Mouse (Mus musculus) G1E (cell line): ENCODE measurements around the gene Hfe.

Source experiments
- CTCF ChIP-seq: IDR thresholded peaks from 2 replicates; pipeline ENCODE4 v1.5.1; 2012; ENCODE audit warnings: low read depth, low read length, inconsistent platforms, mixed read lengths
- GATA1 ChIP-seq: IDR thresholded peaks from 2 replicates; pipeline ENCODE4 v1.6.1; 2012; ENCODE audit warnings: borderline replicate concordance, low read length, inconsistent platforms, mixed read lengths
- GATA2 ChIP-seq: IDR thresholded peaks from 2 replicates; pipeline ENCODE4 v1.6.1; 2012; ENCODE audit warnings: low read depth, low read length, inconsistent platforms, borderline replicate concordance
- POLR2AphosphoS5 ChIP-seq: IDR thresholded peaks from 2 replicates; pipeline ENCODE4 v1.6.1; 2012; ENCODE audit warnings: low read depth, low read length, inconsistent platforms; ENCODE audit not compliant: insufficient replicate concordance
- TAL1 ChIP-seq: conservative IDR thresholded peaks from 2 replicates; pipeline ENCODE4 v1.6.1; 2012; ENCODE audit warnings: low read depth, low read length, inconsistent platforms, mixed read lengths

DNA sequence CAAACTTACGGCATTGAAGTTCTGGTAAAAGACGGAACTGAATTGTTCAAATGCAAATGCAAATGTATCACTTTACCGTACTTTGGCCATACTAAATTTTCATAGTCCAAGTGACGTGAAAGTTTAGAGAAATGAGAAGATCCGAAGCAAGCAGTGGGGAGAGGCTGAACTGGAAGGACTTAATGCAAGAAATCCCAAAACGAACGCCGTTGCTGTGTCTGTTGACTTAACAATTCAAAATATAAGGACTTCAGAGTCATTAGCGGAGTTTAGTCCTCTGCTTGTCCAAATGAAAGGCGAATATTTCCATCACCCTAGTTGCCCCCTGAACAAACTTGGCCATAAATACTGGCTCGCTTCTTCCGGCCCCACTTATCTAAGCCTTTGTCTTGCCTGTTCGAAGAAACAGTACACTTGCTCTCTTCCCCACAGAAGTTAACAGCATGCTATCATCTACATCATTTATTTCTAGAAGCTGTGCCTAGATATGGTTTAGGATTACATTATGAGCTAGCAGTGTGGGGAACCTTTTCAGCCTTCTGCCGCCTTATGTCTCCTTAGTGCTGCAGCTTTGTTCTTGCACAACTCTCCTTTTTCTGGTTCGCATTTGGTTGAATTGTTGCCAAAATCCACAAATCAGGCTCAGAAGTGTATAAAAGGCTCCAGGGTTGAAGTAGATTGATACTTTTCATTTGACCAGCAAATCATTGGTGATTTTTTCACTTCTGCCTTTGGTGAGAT is 25.4 kb downstream of the Hfe start:
- TF ChIP-seq CTCF (no peak), POLR2AphosphoS5 (peak; percentile 79; the same call in 1 of the 2 replicates), TAL1 (no peak), GATA1 (no peak), GATA2 (no peak)
